Mouse (Mus musculus) C2C12 (cell line): ENCODE data around the gene Nectin2.

ENCODE experiments used
- CTCF ChIP-seq: IDR thresholded peaks from one replicate; pipeline ENCODE4 v1.5.1; 2011; ENCODE audit not compliant: control insufficient read depth, insufficient read depth, insufficient read length
- USF1 ChIP-seq: IDR thresholded peaks from one replicate; pipeline ENCODE4 v1.6.1; 2011; ENCODE audit warnings: low read depth, mild to moderate bottlenecking, control low read depth, moderate library complexity

DNA sequence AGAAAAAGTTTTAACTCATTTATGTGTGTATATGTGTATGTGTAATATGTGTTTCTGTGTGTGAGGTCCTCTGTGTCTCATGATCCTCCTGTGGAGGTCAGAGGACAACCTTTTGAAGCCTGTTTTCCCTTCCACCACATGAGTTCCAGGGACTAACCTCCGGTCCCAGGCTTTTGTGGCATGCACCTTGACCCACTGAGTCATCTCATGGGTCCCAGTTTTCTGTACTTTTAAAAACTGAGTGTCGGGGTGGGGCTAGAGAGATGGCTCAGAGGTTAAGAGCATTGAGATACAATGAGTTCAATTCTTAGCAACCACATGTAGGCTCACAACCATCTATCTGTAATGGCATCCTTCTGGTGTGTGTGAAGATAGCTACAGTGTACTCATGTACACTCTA is 69.6 kb downstream of the Nectin2 start:
- TF ChIP-seq CTCF: no peak
- TF ChIP-seq USF1: no peak
